Mouse (Mus musculus): ENCODE measurements around the gene Gm7257. TPM values are rescaled to one million over a fixed set of nuclear protein-coding genes. Genes with fewer than 3 reads are reported as not detected.

The Gm7257 gene
- not detected for polyA plus RNA-seq (2014; fragmentation: Illumina TruSeq; extraction: RNeasy Lipid Tissue Mini Kit (QIAGEN cat#74804); ENCODE audit: low read depth, low replicate concordance)

DNA sequence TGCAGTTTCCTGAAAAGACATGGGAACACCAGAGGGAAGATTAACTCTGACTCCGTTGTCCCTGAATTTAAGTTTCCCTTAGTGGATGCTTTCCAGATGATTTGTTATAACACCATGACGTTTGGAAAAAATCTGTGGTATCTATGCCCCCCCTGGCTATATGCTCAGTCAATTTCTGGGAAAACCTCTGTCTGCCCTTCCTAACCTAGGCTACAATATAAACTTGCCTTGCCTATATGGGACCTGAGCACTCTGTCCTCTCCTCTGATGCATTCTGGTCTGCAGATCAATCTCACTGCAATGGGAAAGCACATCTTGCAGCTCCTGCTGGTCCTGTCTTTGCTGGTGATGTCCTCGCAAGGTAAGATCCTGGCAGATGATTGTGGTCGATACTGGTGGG, at the start of gene Gm7257:
Gene Gm7257, plus strand, starts transcription at position 301 of the 400 bp plus-strand sequence.

DNA sequence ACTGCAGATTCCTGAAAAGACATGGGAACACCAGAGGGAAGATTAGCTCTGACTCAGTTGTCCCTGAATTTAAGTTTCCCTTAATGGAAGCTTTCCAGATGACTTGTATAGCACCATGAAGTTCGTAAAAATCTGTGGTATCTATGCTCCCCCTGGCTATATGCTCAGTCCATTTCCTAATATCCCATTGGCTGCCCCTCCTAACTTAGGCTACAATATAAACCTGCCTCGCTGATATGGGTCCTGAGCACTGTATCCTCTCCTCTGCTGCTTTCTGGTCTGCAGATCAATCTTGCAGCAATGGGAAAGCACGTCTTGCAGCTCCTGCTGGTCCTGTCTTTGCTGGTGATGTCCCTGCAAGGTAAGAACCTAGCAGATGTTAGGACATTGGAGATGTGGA, 43.7 kb downstream of the Gm7257 start, which contains the start of gene Gm9513:
Gene Gm9513, plus strand, starts transcription at position 301 of the 400 bp plus-strand sequence.

Other genes starting within 250 kb of the Gm7257 start
- not detected for gene Gm9513, start 43.8 kb downstream of the Gm7257 start, polyA plus RNA-seq (2014; fragmentation: Illumina TruSeq; extraction: RNeasy Lipid Tissue Mini Kit (QIAGEN cat#74804); ENCODE audit: low read depth, low replicate concordance)
- gene Gm5615, start 110.1 kb downstream of the Gm7257 start, polyA plus RNA-seq (2014; fragmentation: Illumina TruSeq; extraction: RNeasy Lipid Tissue Mini Kit (QIAGEN cat#74804); ENCODE audit: low read depth, low replicate concordance), result not detected
- not detected for gene Gm17689, start 150.8 kb downstream of the Gm7257 start, polyA plus RNA-seq (2014; fragmentation: Illumina TruSeq; extraction: RNeasy Lipid Tissue Mini Kit (QIAGEN cat#74804); ENCODE audit: low read depth, low replicate concordance)
- not detected for gene A630095E13Rik, start 211.5 kb downstream of the Gm7257 start, polyA plus RNA-seq (2014; fragmentation: Illumina TruSeq; extraction: RNeasy Lipid Tissue Mini Kit (QIAGEN cat#74804); ENCODE audit: low read depth, low replicate concordance)